Mouse (Mus musculus) thymus, adult 2 months (tissue): ENCODE results near the gene Man2a2.

ENCODE experiments used
- CTCF ChIP-seq: fragments of 200-500 bp; IDR thresholded peaks from 2 replicates; pipeline ENCODE4 v1.5.1; 2012; ENCODE audit warnings: mild to moderate bottlenecking, control low read depth, low read length, moderate library complexity, borderline replicate concordance; ENCODE audit not compliant: control insufficient read depth, poor library complexity, insufficient read depth; ENCODE audit errors: extremely low read depth
- POLR2A ChIP-seq: fragments of 200-500 bp; IDR thresholded peaks from 2 replicates; pipeline ENCODE4 v1.6.1; 2012; ENCODE audit warnings: mild to moderate bottlenecking, low read length, control low read depth, moderate library complexity; ENCODE audit not compliant: control insufficient read depth, poor library complexity, insufficient read depth; ENCODE audit errors: extremely low read depth

DNA sequence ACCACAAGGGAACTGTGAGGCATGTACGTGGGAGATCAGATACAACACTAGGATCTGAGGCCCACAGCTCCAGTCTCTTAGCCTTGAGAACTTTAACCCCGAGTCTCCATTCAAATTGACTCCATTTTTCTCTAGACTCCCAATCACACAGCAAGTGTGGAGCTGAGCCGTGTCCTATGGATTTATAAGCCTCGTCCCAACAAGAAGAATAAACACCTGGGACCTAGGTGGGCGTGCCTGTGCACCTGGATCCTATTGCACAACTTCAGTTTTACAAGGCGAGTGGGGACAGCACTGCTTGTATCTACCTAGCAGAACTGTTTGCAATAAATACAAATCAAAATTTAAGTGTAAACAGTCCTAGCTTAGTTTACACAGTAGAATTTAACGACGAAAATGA lies 47.8 kb downstream of the Man2a2 start:
- TF ChIP-seq CTCF (no peak), POLR2A (no peak)
